1 mouse cellular context compared by ENCODE assay signal in genomic region chr3:79586804-79587203, GRCm38 (mm10).
TF ChIP-seq lines count a peak whose summit lies in the region.

No protein-coding gene starts in this region.

TF ChIP-seq in myocyte, 11 proteins besides CTCF, POLR2A, EP300 and RAD21 (continued from another document):
- TF ChIP-seq MYOD1 (IDR thresholded peaks at IDR 0.05; ENCODE audit: control insufficient read depth in 1 of 3, insufficient read length in 2 of 3, low read depth in 2 of 3) = no peak
